Mouse (Mus musculus) forebrain, embryonic 12.5 days (tissue): ENCODE data around the gene Rpl3. TPM values are rescaled to one million over a fixed set of nuclear protein-coding genes. Genes with fewer than 3 reads are reported as not detected.

Source experiments
- ATAC-seq: fragments of 200-750 bp; cut with Nextera tagmentation; 2 replicates; pipeline ENCODE4 v1.8.0; 2017; ENCODE audit warnings: moderate TSS enrichment; ENCODE audit not compliant: low FRiP score
- H3K27ac ChIP-seq: fragments of 300-500 bp; sonication (generic); 2 replicates; pipeline ENCODE4 v1.5.1; 2016; ENCODE audit warnings: mild to moderate bottlenecking
- H3K27me3 ChIP-seq: fragments of 300-500 bp; sonication (generic); 2 replicates; pipeline ENCODE4 v1.6.1; 2016; ENCODE audit warnings: mild to moderate bottlenecking
- H3K36me3 ChIP-seq: fragments of 300-500 bp; sonication (generic); replicated peaks from 2 replicates; pipeline ENCODE4 v1.6.1; 2016; ENCODE audit warnings: mild to moderate bottlenecking
- H3K4me1 ChIP-seq: fragments of 300-500 bp; sonication (generic); 2 replicates; pipeline ENCODE4 v1.6.1; 2016
- H3K4me2 ChIP-seq: fragments of 300-500 bp; sonication (generic); 2 replicates; pipeline ENCODE4 v1.6.1; 2016; ENCODE audit warnings: mild to moderate bottlenecking, moderate library complexity
- H3K4me3 ChIP-seq: fragments of 300-500 bp; sonication (generic); replicated peaks from 2 replicates; pipeline ENCODE4 v1.5.1; 2016; ENCODE audit warnings: mild to moderate bottlenecking
- H3K9ac ChIP-seq: fragments of 300-500 bp; sonication (generic); 2 replicates; pipeline ENCODE4 v1.6.1; 2016; ENCODE audit warnings: mild to moderate bottlenecking
- H3K9me3 ChIP-seq: fragments of 300-500 bp; sonication (generic); 2 replicates; pipeline ENCODE4 v1.6.1; 2016
- WGBS: fragments of 180-500 bp; shearing (Covaris S2); methylation state at CpG from one replicate; pipeline ENCODE4 v1.1.7; 2016; 5-methylcytosine and 5-hydroxymethylcytosine counted together
- polyA plus RNA-seq: library from polyadenylated mRNA; unstranded; fragments of >200 nt; fragmentation: Nextera tagmentation; extraction: Ambion mirVana; gene quantifications from 2 replicates; pipeline ENCODE4 v1.2.1, GENCODE M21; 2016

The Rpl3 gene
- polyA plus RNA-seq, 1 experiment from 2014 or later, result 694 TPM

- Histone ChIP-seq H3K4me2 (no peak overlapping the region), H3K27me3 (no peaks in the 10 kb centered on the region; the same call in 1 of the 2 replicates), H3K9me3 (no peaks in the 10 kb centered on the region), H3K9ac (no peak overlapping the region), H3K4me1 (0 out of 2 replicates have a peak, but pooled peaks cover 3% of the 10 kb centered on the region), H3K4me3 (no peak overlapping the region), H3K36me3 (peaks cover 13% of the 10 kb centered on the region), H3K27ac (no peak overlapping the region)
- 68% methylated on average over 7 of the region's 7 CpGs for WGBS
- ATAC-seq, result no peak
Measured at GRCm38 (mm10) chr15:80072579-80073255, 19.0 kb downstream of the Rpl3 start.

DNA sequence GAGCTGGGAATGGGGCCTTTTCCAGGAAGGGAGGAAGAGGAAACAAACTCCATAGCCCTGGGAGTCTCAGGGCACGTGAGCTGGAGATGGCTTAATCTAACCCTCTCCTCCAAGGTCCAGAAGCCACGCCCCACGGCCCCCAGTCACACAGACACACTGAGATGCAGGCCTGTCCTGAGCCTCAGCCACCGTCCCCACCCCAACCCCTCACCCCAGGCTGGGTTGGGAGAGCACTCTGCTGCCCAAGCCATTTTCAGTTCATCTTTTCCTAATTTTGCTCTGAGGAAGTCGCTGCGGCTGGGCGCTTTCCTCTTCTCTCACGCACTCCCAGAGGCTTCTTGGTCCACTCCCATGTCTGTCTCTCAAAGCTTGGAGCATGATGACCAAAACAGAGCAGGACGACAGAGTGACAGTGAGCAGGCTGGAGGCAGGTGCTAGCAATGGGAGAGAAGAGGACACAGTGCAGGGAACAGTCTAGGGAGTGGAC lies 19.7 kb downstream of the Rpl3 start:
- no peaks in the 10 kb centered on the region for H3K9me3 ChIP-seq
- 44% methylated on average over 9 of the region's 9 CpGs for WGBS
- H3K4me2 ChIP-seq, result no peak overlapping the region
- no peak for ATAC-seq
- no peak overlapping the region for H3K4me3 ChIP-seq
- peaks cover 7% of the 10 kb centered on the region for H3K36me3 ChIP-seq
- no peak overlapping the region for H3K27ac ChIP-seq
- 0 out of 2 replicates have a peak, but pooled peaks cover 3% of the 10 kb centered on the region for H3K4me1 ChIP-seq
- H3K9ac ChIP-seq, result no peak overlapping the region
- peaks cover 5% of the 10 kb centered on the region; the same call in 1 of the 2 replicates for H3K27me3 ChIP-seq

- Histone ChIP-seq H3K36me3 (no peaks in the 10 kb centered on the region), H3K27ac (no peak overlapping the region), H3K9me3 (no peaks in the 10 kb centered on the region), H3K4me3 (no peak overlapping the region), H3K9ac (no peak overlapping the region), H3K4me2 (no peak overlapping the region), H3K27me3 (peaks cover 5% of the 10 kb centered on the region; the same call in 1 of the 2 replicates), H3K4me1 (0 out of 2 replicates have a peak, but pooled peaks cover 3% of the 10 kb centered on the region)
- 68% methylated on average over 8 of the region's 8 CpGs for WGBS
- ATAC-seq, result no peak
Measured at GRCm38 (mm10) chr15:80070095-80070644, 21.5 kb downstream of the Rpl3 start.

DNA sequence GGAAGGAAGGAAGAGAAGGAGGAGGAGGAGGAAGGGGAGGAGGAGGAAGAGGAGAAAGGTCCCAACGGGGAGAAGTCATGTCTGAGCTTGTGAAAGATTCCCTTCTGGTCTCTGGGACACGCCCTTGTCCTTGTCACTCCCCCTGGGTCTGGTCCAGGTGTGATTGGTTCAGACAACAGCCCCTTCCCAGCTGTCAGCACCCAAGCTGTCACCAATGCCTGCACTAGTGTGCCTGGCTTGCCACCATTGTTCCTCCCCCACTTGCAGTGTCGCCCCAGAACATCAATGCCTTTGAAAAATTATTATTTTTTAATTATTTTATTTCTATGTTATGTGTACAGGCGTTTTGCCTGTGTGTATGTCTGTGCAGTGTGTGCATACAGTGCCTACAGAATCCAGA lies 22.5 kb downstream of the Rpl3 start:
- Histone ChIP-seq H3K9me3 (no peaks in the 10 kb centered on the region), H3K36me3 (no peaks in the 10 kb centered on the region), H3K9ac (no peak overlapping the region), H3K27ac (no peak overlapping the region), H3K4me1 (0 out of 2 replicates have a peak, but pooled peaks cover 3% of the 10 kb centered on the region), H3K4me3 (no peak overlapping the region), H3K27me3 (peaks cover 5% of the 10 kb centered on the region; the same call in 1 of the 2 replicates), H3K4me2 (no peak overlapping the region)
- no peak for ATAC-seq
- WGBS, result 59% methylated on average over 4 of the region's 4 CpGs

DNA sequence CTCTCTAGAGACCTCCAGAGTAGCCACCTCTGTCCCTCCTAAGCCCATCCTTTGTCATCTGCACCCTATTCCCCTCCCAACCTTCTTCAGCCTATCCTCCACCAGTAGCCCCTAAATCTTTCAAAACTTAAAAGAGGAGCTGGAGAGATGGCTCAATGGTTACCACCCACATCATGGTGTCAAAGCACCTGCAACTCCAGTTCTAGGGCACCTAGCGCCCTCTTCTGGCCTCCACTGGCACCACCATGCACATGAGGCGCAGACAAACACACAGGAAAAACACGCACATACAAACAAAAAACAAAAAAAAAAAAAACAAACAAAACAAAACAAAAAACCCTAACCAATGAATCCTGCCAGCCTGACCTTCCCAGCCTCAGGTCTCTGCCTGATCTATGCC lies 25.1 kb downstream of the Rpl3 start:
- ATAC-seq, result no peak
- no peak overlapping the region for H3K9ac ChIP-seq
- H3K4me2 ChIP-seq, result no peak overlapping the region
- H3K36me3 ChIP-seq, result no peaks in the 10 kb centered on the region
- 0 out of 2 replicates have a peak, but pooled peaks cover 4% of the 10 kb centered on the region for H3K4me1 ChIP-seq
- no peak overlapping the region for H3K27ac ChIP-seq
- H3K27me3 ChIP-seq, result peaks cover 12% of the 10 kb centered on the region; the same call in 1 of the 2 replicates
- 56% methylated on average over 3 of the region's 3 CpGs for WGBS
- H3K4me3 ChIP-seq, result no peak overlapping the region
- no peaks in the 10 kb centered on the region for H3K9me3 ChIP-seq

DNA sequence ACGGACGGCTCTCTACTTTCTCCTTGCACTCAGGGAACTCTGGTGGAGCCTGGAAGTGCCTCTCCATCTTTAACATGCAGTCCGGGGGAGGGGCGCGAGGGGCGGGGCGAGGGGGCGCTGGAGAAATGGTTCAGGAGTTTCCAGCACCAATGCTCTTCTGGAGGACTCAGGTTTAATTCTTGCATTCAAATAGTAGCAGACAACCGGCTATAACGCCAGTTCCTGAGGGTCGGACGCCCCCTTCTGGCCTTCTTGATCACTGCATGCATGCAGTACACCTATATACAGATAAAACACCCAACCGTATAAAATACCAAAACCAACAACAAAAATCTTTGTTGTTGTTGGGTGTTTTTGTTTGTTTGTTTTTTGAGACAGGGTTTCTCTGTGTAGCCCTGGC lies 26.3 kb downstream of the Rpl3 start:
- H3K9ac ChIP-seq, result no peak overlapping the region
- no peaks in the 10 kb centered on the region for H3K9me3 ChIP-seq
- 17% methylated on average over 13 of the region's 13 CpGs for WGBS
- H3K27ac ChIP-seq, result no peak overlapping the region
- peaks cover 12% of the 10 kb centered on the region; the same call in 1 of the 2 replicates for H3K27me3 ChIP-seq
- no peak for ATAC-seq
- H3K4me1 ChIP-seq, result 0 out of 2 replicates have a peak, but pooled peaks cover 4% of the 10 kb centered on the region
- no peak overlapping the region for H3K4me3 ChIP-seq
- H3K36me3 ChIP-seq, result no peaks in the 10 kb centered on the region
- H3K4me2 ChIP-seq, result no peak overlapping the region

DNA sequence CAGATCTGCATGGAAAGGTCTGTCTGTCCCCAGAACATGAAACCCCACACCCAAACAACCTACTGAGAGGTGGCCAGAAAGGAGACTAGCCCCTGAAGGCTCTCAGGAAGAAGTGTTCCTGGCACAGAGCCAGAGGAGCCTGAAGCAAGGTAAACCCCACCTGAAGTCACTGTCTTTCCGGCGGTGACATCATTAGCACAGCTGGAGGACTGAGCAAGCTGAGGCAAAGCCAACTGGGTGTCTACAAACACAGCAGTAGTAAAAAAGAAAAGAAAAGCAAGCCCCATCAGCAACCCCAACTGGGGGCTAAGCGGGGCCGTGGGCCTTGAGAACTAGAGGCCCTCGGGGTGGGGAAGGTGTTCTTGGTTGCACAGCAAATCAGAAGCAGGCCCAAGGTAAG lies 26.7 kb downstream of the Rpl3 start:
- 84% methylated on average over 5 of the region's 5 CpGs for WGBS
- ATAC-seq, result no peak

DNA sequence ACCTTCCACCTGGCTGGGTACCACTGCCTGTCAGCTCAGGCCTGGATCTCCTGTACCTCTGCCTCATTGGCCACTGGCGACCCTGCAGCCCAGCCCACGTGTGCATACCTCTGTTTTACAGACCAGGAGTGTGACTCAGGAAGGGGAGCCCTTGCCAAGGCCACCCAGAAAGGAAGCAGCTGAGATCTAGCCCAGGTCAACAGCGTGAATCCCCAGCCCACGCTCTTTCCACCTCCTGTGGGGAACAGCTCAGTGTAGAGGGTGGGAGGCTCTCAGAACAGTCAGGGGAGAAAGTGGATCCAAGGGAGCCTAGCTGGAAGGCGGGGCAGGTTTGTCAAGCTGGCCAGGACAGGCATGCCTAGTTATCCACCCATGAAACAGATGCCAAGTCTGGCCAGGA lies 28.8 kb downstream of the Rpl3 start:
- H3K27ac ChIP-seq, result no peak overlapping the region
- no peak overlapping the region for H3K4me2 ChIP-seq
- H3K36me3 ChIP-seq, result no peaks in the 10 kb centered on the region
- H3K4me1 ChIP-seq, result 0 out of 2 replicates have a peak, but pooled peaks cover 4% of the 10 kb centered on the region
- 46% methylated on average over 5 of the region's 5 CpGs for WGBS
- peaks cover 12% of the 10 kb centered on the region; the same call in 1 of the 2 replicates for H3K27me3 ChIP-seq
- ATAC-seq, result no peak
- H3K9ac ChIP-seq, result no peak overlapping the region
- no peak overlapping the region for H3K4me3 ChIP-seq
- H3K9me3 ChIP-seq, result no peaks in the 10 kb centered on the region

More for the DNA sequence above, 26.7 kb downstream of the Rpl3 start:
- Histone ChIP-seq H3K36me3 (no peaks in the 10 kb centered on the region), H3K9me3 (no peaks in the 10 kb centered on the region), H3K27me3 (peaks cover 12% of the 10 kb centered on the region; the same call in 1 of the 2 replicates), H3K4me3 (no peak overlapping the region), H3K9ac (no peak overlapping the region), H3K4me2 (no peak overlapping the region), H3K4me1 (0 out of 2 replicates have a peak, but pooled peaks cover 4% of the 10 kb centered on the region), H3K27ac (no peak overlapping the region)

DNA sequence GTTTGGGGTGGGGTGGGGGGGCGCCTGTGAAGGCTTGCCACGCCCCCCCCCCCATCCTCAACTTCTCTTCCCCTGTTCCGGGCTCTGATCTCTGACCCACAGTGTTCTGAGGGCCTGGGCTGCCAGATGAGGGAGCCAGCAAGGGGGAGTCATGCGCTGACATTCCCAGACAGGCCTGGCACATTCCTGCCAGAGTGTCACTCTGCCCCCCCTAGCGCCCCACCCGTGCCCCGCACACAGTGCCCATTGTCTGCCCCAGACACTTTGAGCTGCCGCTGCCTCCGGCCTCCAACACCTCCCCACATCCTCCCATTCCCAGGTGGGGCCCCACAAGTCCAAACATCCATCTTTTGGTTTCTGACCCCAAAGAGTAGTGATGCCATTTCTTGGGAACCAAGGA lies 29.3 kb downstream of the Rpl3 start:
- peaks cover 10% of the 10 kb centered on the region; the same call in 1 of the 2 replicates for H3K27me3 ChIP-seq
- 0 out of 2 replicates have a peak, but pooled peaks cover 4% of the 10 kb centered on the region for H3K4me1 ChIP-seq
- H3K4me2 ChIP-seq, result no peak overlapping the region
- H3K9ac ChIP-seq, result no peak overlapping the region
- no peaks in the 10 kb centered on the region for H3K9me3 ChIP-seq
- ATAC-seq, result no peak
- H3K36me3 ChIP-seq, result no peaks in the 10 kb centered on the region
- WGBS, result 69% methylated on average over 7 of the region's 9 CpGs
- no peak overlapping the region for H3K27ac ChIP-seq
- H3K4me3 ChIP-seq, result no peak overlapping the region

GRCm38 (mm10) chr15:80061071-80061550 lies 30.6 kb downstream of the Rpl3 start:
- 96% methylated on average over 4 of the region's 4 CpGs for WGBS
- no peaks in the 10 kb centered on the region for H3K36me3 ChIP-seq
- peaks cover 9% of the 10 kb centered on the region; the same call in 1 of the 2 replicates for H3K4me1 ChIP-seq
- H3K9ac ChIP-seq, result no peak overlapping the region
- H3K4me2 ChIP-seq, result no peak overlapping the region
- H3K9me3 ChIP-seq, result no peaks in the 10 kb centered on the region
- no peak overlapping the region for H3K4me3 ChIP-seq
- H3K27me3 ChIP-seq, result 0 out of 2 replicates have a peak, but pooled peaks cover 8% of the 10 kb centered on the region
- no peak for ATAC-seq
- H3K27ac ChIP-seq, result no peak overlapping the region

DNA sequence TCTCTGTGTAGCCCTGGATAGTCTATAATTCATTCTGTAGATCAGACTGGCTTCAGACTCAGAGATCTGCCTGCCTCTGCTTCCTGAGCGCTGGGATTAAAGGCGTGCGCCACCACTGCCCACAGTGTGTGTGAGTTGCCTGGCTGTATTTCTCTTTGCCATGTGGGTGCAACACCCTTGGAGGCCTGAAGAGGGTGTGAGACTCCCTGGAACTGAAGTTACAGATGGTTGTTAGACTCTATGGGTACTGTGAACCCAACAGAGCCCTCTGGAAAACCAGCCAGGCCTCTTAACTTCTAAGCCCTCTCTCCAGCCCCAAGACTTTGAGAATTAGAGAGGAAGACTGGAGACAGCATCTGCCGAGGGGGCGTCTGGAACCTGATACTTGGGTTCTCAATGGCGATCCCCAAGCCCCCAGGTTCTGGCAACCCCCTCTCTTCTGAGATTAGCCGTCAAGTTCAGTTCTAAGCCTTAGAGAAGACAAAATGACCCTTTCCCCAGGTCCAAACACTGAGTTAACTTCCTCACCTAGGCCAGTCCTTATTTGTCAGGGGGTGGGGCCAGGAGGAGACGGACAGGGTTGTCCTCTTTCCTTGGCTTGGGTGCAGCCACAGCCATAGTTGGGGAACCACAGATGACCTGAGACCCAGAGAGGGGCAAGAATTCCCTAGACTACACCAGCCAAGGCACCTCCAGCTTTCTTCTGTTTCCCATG lies 31.2 kb downstream of the Rpl3 start:
- no peak overlapping the region for H3K27ac ChIP-seq
- 0 out of 2 replicates have a peak, but pooled peaks cover 8% of the 10 kb centered on the region for H3K27me3 ChIP-seq
- no peaks in the 10 kb centered on the region for H3K36me3 ChIP-seq
- no peak overlapping the region for H3K9ac ChIP-seq
- H3K4me3 ChIP-seq, result no peak overlapping the region
- WGBS, result 88% methylated on average over 8 of the region's 8 CpGs
- H3K9me3 ChIP-seq, result no peaks in the 10 kb centered on the region
- ATAC-seq, result no peak
- H3K4me1 ChIP-seq, result peaks cover 9% of the 10 kb centered on the region
- no peak overlapping the region for H3K4me2 ChIP-seq

DNA sequence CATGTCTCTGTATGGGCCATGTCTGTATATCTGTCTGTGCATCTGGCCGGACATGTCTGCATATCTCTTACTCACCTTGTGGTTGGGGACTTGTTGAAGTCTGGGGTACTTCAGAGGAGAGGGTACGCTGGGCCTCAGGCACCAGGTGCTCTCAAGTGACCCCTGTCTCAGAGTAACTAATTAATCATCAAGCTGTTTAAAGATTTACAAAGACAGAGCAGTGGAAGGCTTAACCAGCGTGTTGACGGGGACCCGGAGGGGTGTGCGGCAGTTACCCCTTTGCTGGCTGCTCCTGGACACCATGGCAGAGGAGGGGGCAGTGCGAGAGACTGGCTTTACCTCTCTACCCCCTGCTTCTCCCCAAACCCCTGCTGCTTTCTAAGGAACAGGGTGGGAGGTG lies 32.1 kb downstream of the Rpl3 start:
- Histone ChIP-seq H3K4me1 (peaks cover 14% of the 10 kb centered on the region), H3K4me3 (no peak overlapping the region), H3K27ac (no peak overlapping the region), H3K36me3 (no peaks in the 10 kb centered on the region), H3K4me2 (no peak overlapping the region), H3K27me3 (0 out of 2 replicates have a peak, but pooled peaks cover 8% of the 10 kb centered on the region), H3K9ac (no peak overlapping the region), H3K9me3 (no peaks in the 10 kb centered on the region)
- ATAC-seq, result no peak
- 72% methylated on average over 7 of the region's 7 CpGs for WGBS
